Comparison of ENCODE assay signal across 8 mouse cellular contexts in the genomic region with DNA sequence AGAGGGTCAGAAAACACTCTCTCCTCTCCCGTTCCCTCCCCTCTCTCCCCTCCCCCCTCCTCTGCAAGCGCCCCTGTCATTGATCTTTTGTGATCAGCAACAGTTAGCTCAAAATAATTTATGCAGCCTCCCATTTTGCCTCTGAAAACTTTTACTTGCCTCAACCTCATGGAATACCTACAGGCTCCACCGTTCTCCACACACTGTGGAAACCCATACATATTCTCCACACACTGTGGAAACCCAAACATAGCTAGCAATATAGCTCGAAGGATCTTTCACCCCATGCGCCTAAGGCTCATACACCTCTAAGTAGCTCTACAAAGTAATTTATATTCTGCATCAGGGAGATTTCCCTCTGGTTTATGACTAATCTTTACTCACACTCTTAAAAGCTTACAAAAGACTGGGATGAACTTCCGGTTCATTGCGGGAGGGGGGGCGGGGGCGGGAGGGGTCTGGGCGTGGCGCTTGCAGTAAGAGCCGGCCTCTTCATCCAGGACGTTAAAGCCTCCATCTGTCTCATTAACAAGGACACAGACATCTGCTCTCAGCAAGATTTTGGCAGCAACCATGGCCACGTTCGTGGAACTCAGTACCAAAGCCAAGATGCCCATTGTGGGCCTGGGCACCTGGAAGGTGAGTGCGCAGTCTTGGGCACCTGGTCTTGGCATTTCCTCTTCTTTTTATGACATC. TPM values are rescaled to one million over a fixed set of nuclear protein-coding genes. Genes with fewer than 3 reads are reported as not detected.
DNase-seq lines count a peak whose midpoint lies in the region; ATAC-seq and TF ChIP-seq lines count a peak whose summit lies in the region.

Gene Akr1b8 (plus strand): TSS at position 462 of the 696 bp plus-strand sequence.

- WGBS in forebrain, embryonic 11.5 days: 18% methylated on average over 16 of the region's 16 CpGs
- 16% methylated on average over 16 of the region's 16 CpGs for WGBS in intestine, embryonic 16.5 days
- 19% methylated on average over 16 of the region's 16 CpGs for WGBS in midbrain, postnatal 0 days

- peaks cover 34% of the 10 kb centered on the region for H3K4me1 ChIP-seq in bone marrow macrophage, adult 2 months (ENCODE audit: control insufficient read depth, insufficient read depth, low read length)
- peaks cover 3% of the 10 kb centered on the region; the same call in 1 of the 2 replicates for H3K4me1 ChIP-seq in forebrain, embryonic 11.5 days (replicated peaks; ENCODE audit: control insufficient read depth, insufficient read depth, low read length)
- H3K4me1 ChIP-seq in intestine, embryonic 16.5 days (ENCODE audit: control insufficient read depth, insufficient read depth, low read length): peaks cover 7% of the 10 kb centered on the region; the same call in 1 of the 2 replicates
- H3K4me1 ChIP-seq in midbrain, postnatal 0 days (ENCODE audit: insufficient read depth, low read length): no peaks in the 10 kb centered on the region

- no peak for TF ChIP-seq CTCF in bone marrow macrophage, adult 2 months (IDR thresholded peaks at IDR 0.05; ENCODE audit: low read depth, low read length)
- TF ChIP-seq CTCF in midbrain, postnatal 0 days (IDR thresholded peaks at IDR 0.05): no peak

- H3K4me3 ChIP-seq in bone marrow macrophage, adult 2 months (ENCODE audit: insufficient read depth, low read length): peak within 1 kb of the TSS; percentile 48
- H3K4me3 ChIP-seq in forebrain, embryonic 11.5 days (ENCODE audit: low read depth, low read length): peak within 1 kb of the TSS; percentile 8; the same call in 1 of the 2 replicates
- peak within 1 kb of the TSS; percentile 10; the same call in 1 of the 2 replicates for H3K4me3 ChIP-seq in intestine, embryonic 16.5 days (ENCODE audit: low read length)
- no peak within 1 kb of the TSS for H3K4me3 ChIP-seq in midbrain, postnatal 0 days (ENCODE audit: low read depth, low read length)

- no peaks in the 10 kb centered on the region for H3K36me3 ChIP-seq in forebrain, embryonic 11.5 days (ENCODE audit: control insufficient read depth, insufficient read depth, low read length)
- H3K36me3 ChIP-seq in intestine, embryonic 16.5 days (ENCODE audit: control insufficient read depth, insufficient read depth, low read length): no peaks in the 10 kb centered on the region
- H3K36me3 ChIP-seq in midbrain, postnatal 0 days (ENCODE audit: insufficient read depth, low read length): no peaks in the 10 kb centered on the region

- DNase-seq in kidney, adult 18-20 months: peak; percentile 3
- no peak for DNase-seq in kidney, adult 8-10 months
- DNase-seq in forebrain, embryonic 11.5 days (ENCODE audit: low spot score): no peak
- peak; percentile 62 for DNase-seq in midbrain, postnatal 0 days (ENCODE audit: low spot score)
- DNase-seq in left cerebral cortex, postnatal 14 days (ENCODE audit: low spot score in 2 of 2): no peak
- DNase-seq in thymus, postnatal 4 days: no peak

- no peaks in the 10 kb centered on the region for H3K27me3 ChIP-seq in forebrain, embryonic 11.5 days (ENCODE audit: control insufficient read depth, insufficient read depth, low read length)
- no peaks in the 10 kb centered on the region for H3K27me3 ChIP-seq in intestine, embryonic 16.5 days (replicated peaks; ENCODE audit: control insufficient read depth, insufficient read depth, low read length)
- H3K27me3 ChIP-seq in midbrain, postnatal 0 days (ENCODE audit: insufficient read depth, low read length): no peaks in the 10 kb centered on the region

- H3K9ac ChIP-seq in forebrain, embryonic 11.5 days (ENCODE audit: low read length): peak within 1 kb of the TSS; percentile 41; the same call in 1 of the 2 replicates
- H3K9ac ChIP-seq in intestine, embryonic 16.5 days (ENCODE audit: low read depth, low read length): no peak within 1 kb of the TSS
- H3K9ac ChIP-seq in midbrain, postnatal 0 days (replicated peaks; ENCODE audit: low read length, poor library complexity, severe bottlenecking): no peak within 1 kb of the TSS

- no peak for TF ChIP-seq POLR2A in bone marrow macrophage, adult 2 months (IDR thresholded peaks at IDR 0.05; ENCODE audit: borderline replicate concordance, low read depth, low read length)

- H3K9me3 ChIP-seq in forebrain, embryonic 11.5 days (ENCODE audit: control insufficient read depth, low read length): no peaks in the 10 kb centered on the region
- no peaks in the 10 kb centered on the region for H3K9me3 ChIP-seq in intestine, embryonic 16.5 days (ENCODE audit: control insufficient read depth, low read length)
- H3K9me3 ChIP-seq in midbrain, postnatal 0 days (ENCODE audit: low read length): no peaks in the 10 kb centered on the region

- ATAC-seq in forebrain, embryonic 11.5 days (replicated peaks; ENCODE audit: low FRiP score): peak; percentile 65
- ATAC-seq in intestine, embryonic 16.5 days: peak; percentile 38
- no peak for ATAC-seq in midbrain, postnatal 0 days (ENCODE audit: low FRiP score)

- H3K27ac ChIP-seq in bone marrow macrophage, adult 2 months (ENCODE audit: insufficient read depth, low read depth, low read length): peak within 1 kb of the TSS; percentile 75
- no peak within 1 kb of the TSS for H3K27ac ChIP-seq in forebrain, embryonic 11.5 days (ENCODE audit: low read depth, low read length)
- H3K27ac ChIP-seq in intestine, embryonic 16.5 days (ENCODE audit: low read length): no peak within 1 kb of the TSS; the same call in 1 of the 2 replicates
- H3K27ac ChIP-seq in midbrain, postnatal 0 days (ENCODE audit: low read depth, low read length): no peak within 1 kb of the TSS

- intact Hi-C loops in left cerebral cortex, postnatal 14 days (cut with DNase I): no loop called here

- peak within 1 kb of the TSS; percentile 41; the same call in 1 of the 2 replicates for H3K4me2 ChIP-seq in forebrain, embryonic 11.5 days (ENCODE audit: low read depth, low read length, severe bottlenecking)
- H3K4me2 ChIP-seq in intestine, embryonic 16.5 days (ENCODE audit: low read depth, low read length): peak within 1 kb of the TSS; percentile 35
- peak within 1 kb of the TSS; percentile 20 for H3K4me2 ChIP-seq in midbrain, postnatal 0 days (ENCODE audit: low read depth, low read length, poor library complexity, severe bottlenecking)

RNA-seq across cellular contexts. Expression of gene Akr1b8, which starts in this region (rescaled TPM):
- polyA plus RNA-seq in bone marrow macrophage, adult 2 months (2012; ENCODE audit: insufficient read depth, insufficient read length, missing spikeins): 98.3 and 111 TPM in 2 replicates
- polyA plus RNA-seq in forebrain, embryonic 11.5 days (2014; fragmentation: Nextera tagmentation; extraction: Ambion mirVana): 18.9 and 19.9 TPM in 2 replicates
- polyA plus RNA-seq in intestine, embryonic 16.5 days (2015; fragmentation: Nextera tagmentation; extraction: Ambion mirVana): 3.3 and 4.8 TPM in 2 replicates
- total RNA-seq in midbrain, postnatal 0 days (2014; rRNA removed): 0.38 and 1.4 TPM in 2 replicates
- 2.0 and 2.2 TPM in 2 replicates for polyA plus RNA-seq in midbrain, postnatal 0 days (2015; fragmentation: Nextera tagmentation; extraction: Ambion mirVana)
- total RNA-seq in left cerebral cortex, postnatal 14 days (2021): under 1 TPM; 0.40 to 0.51 TPM

Comparison
In these comparisons a context has a peak if more than half of its experiments do, and no peak if none do; other contexts are left out.
1. DNase-seq: peak in kidney, adult 18-20 months (single experiment) and midbrain, postnatal 0 days (single experiment); none in kidney, adult 8-10 months (0 of 2), forebrain, embryonic 11.5 days (single experiment), left cerebral cortex, postnatal 14 days (0 of 2) and thymus, postnatal 4 days (single experiment).
2. Peak in every context shown above with its lines, with median percentiles within 50 percentile points of each other: H3K4me2 ChIP-seq.